Mouse (Mus musculus) sigmoid colon, adult 10 weeks (tissue): Measurements from ENCODE around the gene Prps2. TPM values are rescaled to one million over a fixed set of nuclear protein-coding genes. Genes with fewer than 3 reads are reported as not detected.

Source experiments
- polyA plus RNA-seq: library from polyadenylated mRNA; stranded (reverse); fragments of 350-450 nt; fragmentation: Illumina TruSeq; extraction: RNeasy Lipid Tissue Mini Kit (QIAGEN cat#74804); gene quantifications from one replicate; pipeline ENCODE4 v1.2.3, GENCODE M21; 2014; ENCODE audit warnings: low read depth, low replicate concordance

Prps2 gene
- 84.1 TPM for polyA plus RNA-seq

DNA sequence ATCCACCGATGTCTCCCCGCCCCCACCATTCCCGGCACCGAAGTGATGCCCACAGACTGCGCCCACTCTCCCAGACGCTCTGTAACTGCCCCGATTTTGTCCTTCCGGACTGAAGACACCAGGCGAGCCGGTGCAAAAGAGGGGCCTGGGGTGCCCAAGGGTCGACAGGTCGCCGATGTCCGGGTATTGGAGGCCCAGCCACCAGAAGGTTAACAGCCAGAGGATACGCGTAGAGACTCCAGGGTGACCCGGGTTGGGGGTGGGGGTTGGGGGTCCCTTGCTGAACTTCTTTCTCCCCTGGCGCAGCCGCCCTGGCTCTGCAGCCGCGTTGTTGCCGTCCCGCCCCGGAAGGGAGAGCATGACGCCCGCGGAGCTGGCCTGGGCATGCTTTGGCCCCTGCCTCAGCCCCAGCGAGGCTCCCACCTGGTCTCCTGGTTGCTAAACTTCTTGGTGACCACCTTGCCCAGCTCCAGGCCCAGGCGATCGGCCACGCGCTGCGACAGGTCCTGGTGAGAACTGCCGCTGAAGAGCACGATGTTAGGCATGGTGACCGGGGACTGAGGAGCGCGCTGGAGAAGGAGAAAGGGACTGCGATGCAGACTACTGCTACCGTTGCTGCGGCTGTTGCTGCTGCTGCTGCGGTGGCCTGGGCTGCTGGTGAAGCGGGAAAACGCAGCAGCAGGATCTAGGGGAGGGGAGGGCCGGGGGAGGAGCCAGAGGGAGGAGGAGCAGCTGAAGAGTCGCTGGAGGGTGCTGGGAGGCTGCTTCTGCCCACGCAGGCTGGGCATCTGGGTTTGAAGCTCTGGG, at the start of gene Prps2:
TSS of gene Prps2 (minus strand) at position 703 of the 807 bp plus-strand sequence.

DNA sequence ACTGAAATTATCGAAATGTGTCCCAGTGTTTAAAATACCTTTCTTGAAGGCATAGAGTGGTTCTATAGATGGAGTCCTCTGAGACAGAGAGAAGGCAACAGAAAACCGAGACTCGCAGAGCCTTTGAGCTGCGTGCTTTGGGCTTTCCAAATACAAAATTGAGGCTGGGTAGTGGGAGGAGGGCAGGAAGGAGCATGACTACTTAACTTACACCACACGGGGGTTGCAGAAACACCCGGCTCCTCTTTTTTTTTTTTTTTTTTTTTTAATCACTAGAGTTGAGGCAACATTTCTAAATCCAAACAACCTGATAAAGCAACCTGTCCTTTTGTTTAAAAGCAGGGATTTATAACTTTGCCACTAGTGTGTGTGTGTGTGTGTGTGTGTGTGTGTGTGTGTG, 52.1 kb downstream of the Prps2 start, which contains the start of gene Tlr7:
TSS of gene Tlr7 (minus strand) at position 160 of the 400 bp plus-strand sequence.

Other genes starting within 250 kb of the Prps2 start
- gene Tmsb4x, start 173.4 kb downstream of the Prps2 start, polyA plus RNA-seq = 1,654 TPM
- 5.4 TPM for gene Tlr8, start 118.4 kb downstream of the Prps2 start, polyA plus RNA-seq
- gene Tlr7, start 52.2 kb downstream of the Prps2 start, polyA plus RNA-seq = 8.6 TPM